Mouse (Mus musculus) forelimb bud, embryonic 11.5 days (tissue): ENCODE measurements around the gene Lbx1.

Experiments used
- DNase-seq: peaks from one replicate; pipeline ENCODE4 v3.0.0-alpha.2; 2012; ENCODE audit warnings: low read depth, low spot score

Gene Lbx1

GRCm38 (mm10) chr19:45216240-45216639 is 19.4 kb downstream of the Lbx1 start:
- DNase-seq, result no peak

DNA sequence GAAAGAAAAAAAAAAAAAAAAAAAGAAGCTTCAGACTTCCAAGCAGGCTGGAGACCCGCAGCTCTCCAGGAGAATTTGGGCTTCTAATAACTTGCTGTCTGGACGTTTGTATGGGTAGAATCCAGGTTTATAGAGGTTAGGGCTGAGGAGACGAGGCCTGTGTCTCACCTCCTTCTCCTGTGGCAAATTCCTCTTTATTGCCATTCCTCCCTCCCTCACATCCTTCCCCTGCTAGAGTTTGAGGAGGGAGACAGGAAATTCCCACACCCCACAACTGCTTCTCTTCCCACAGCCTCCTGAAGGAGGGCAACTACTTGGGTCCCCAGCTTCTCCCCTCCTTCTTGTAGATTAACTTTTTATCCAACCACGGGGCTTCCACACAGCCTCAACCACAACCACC is 20.2 kb downstream of the Lbx1 start:
- no peak for DNase-seq

DNA sequence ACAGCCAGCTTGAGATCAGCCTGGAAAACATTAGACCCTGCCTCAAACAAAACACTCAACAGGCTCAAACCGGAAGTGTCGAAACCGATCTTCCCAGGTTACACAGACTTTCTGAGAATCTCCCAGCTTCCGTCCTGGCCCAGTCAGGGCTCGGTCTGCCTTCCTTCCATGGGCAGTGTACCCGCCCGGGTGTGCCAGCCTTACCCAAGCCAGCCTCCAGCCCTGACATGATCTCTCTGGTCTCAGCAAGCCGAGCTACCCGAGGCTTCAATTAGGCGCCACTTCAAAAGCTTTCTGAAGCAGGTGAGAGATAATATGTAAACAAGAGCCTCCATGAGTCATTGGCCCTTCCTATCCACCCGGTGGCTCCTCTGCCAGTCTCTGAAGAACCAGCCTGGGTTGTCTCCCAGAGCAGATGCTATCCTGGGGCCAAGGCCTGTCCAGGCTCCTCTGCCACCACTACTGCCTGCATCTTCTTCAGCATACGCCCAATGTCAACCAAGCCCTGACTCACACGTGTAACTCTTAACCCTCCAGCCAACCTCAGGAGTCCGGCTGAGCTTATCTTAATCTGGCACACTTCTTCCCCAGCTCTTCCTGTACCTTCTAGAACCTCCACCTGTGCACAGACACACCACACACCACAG is 25.7 kb downstream of the Lbx1 start:
- no peak for DNase-seq

- no peak for DNase-seq
Measured at GRCm38 (mm10) chr19:45209191-45209590, 26.4 kb downstream of the Lbx1 start.

DNA sequence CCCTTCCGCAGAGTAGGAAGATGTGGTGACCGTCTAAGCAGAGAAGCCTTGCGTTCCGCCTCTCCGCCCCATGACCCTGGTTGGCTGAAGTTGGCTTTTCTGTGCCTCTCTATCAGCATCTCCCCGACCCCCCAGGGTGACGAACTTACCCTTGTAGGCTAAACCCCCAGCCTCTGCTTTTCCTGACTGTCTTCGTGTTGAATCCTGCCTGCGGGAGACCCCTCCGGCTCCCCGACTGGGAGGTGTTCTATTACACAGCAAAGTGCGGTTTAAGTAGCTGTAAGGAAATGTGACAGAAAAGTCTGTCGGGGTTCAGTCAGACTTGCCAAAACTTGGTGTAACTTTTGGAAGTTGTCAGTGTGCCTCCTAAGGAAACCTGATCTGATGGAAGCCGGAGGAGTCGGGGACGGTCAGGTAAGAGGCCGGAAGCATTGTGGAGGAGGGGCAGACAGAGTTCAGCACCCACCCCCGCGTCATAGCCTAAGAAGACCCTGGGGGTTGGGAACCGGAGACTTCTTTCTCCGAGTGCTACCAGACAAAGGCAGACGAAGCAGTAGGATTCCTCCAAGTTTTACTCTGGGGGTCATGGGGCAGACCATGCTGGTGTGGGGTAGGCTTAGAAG is 27.1 kb downstream of the Lbx1 start:
- DNase-seq, result no peak

GRCm38 (mm10) chr19:45207662-45208437 is 27.8 kb downstream of the Lbx1 start:
- DNase-seq, result no peak

DNA sequence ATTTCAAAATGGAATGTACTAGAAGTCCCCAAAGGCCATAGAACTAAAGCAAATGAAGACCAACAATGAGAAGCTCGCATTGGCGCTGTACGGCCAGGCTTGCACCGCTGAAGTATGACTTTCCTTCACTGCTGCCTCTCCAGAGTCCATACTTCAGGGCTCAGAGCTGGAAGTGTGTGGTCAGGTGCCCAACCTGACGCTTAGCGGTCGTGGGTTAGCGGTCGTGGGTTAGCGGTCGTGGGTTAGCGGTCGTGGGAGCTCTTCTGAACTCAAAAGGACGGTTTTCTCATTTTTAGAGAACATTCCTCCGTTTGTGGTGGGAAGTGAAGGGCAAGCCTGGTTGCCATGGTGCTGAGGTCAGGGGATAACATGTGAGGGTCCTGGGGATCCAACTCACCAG is 28.5 kb downstream of the Lbx1 start:
- DNase-seq, result no peak

DNA sequence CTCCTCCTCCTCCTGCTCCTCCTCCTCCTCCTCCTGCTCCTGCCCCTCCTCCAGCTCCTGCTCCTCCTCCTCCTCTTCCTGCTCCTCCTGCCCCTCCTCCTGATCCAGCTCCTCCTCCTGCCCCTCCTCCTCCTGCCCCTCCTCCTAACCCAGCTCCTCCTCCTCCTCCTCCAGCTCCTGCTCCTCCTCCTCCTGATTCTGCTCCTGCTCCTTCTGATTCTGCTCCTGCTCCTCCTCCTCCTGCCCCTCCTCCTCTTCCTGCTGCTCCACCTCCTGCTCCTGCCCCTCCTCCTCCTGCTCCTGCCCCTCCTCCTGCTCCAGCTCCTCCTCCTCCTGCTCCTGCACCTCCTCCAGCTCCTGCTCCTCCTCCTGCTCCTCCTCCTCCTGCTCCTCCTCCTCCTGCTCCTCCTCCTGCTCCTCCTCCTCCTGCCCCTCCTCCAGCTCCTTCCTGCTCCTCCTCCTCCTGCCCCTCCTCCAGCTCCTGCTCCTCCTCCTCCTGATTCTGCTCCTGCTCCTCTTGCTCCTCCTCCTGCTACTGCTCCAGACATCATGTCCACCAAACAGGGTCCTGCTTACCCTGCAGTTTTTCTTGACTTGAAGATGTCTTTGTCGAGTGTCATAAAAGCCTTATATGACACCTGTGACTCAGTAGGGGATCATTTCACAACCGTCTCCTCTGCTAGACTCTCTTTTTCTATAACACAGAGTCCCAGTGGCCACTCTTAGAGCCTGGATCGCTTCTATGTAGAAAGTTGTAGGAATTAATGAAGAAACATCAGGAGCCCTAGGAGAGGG is 30.1 kb downstream of the Lbx1 start:
- no peak for DNase-seq

DNA sequence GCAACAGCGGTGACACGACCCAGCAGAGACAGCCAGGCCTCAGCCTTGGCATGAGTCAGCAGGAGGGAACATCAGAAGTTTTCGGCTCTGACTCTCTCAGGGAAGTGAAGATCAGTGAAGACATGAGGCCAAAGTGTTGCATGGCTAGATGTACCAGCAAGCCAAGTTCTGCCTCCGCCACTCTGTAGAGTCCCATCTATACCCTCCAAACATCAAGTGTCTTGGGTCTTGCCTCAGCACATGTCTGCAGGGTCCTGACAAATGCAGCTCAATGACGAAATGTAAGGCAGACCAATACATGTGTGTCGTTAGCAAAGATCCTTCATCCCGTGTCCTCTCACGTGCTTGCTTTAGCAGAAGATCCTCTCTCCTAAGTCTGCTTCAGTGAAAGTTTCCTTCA is 38.6 kb downstream of the Lbx1 start:
- no peak for DNase-seq

- no peak for DNase-seq
Measured at GRCm38 (mm10) chr19:45194651-45195050, 41.0 kb downstream of the Lbx1 start.
